Mouse (Mus musculus): ENCODE measurements around the gene Rpa1.
"Not testable (repeated sequence)": the region's sequence is repeated elsewhere in the genome, so short reads cannot be mapped to it uniquely, and the experiment has no call there.

Rpa1 gene

DNA sequence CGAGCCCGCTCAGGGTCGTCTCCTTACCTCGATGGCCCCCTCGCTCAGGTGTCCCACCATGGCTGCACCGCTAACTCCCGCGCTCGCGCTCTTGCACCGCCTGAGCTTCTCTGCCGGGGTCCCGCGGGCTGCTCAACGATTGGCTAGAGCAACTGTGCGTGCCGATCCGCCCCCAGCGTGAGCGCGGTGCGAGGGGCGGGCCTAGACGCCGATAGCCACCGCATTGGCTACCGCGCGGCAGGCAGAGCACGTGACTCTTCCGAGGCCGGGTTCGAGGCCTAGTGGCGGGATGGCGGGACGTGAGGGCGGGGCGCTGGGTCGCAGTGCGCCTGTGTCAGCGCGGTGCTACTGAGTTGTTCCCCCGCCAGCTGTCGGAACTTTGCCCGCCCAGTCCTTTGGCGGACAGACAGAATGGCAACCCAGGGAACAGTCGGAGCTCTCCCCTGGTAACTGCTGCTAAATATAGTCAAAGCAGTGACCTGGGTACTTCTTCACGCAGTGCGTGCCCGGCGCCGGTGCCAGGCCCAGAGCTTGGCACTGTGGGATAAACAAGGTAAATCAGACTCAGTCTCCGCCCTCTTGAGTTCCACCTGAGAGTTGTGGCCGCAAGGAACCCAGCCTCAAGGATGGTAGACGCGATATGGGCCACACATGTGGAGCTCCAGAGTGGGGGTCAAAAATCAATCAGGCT is at the start of gene Rpa1, which contains the start of gene Smyd4:
Gene Rpa1 (minus strand): TSS at position 126 of the 691 bp plus-strand sequence.
Gene Smyd4 (plus strand): TSS at position 235 of the 691 bp plus-strand sequence.
- DNase-seq: peak; percentile 96

DNA sequence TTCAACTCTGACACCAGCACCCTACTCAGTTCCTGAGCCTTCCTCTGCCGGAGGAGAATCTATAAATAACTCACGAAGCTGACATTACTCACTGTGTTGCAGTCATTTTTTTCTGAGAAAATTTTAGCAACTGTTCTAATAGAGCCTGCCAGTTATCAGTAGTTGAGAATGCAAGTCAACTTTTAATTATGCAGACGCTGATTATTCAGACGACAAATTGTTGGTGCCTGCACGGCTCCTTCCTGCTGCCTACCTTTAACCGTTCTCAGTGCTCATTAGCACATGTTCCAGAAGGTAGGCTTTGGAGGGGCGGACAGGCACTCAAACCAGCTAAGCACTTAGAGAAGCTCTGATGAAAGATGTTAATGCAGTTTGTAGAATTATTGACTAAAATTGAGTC is 49.3 kb upstream of the Rpa1 start:
- DNase-seq: no peak

DNA sequence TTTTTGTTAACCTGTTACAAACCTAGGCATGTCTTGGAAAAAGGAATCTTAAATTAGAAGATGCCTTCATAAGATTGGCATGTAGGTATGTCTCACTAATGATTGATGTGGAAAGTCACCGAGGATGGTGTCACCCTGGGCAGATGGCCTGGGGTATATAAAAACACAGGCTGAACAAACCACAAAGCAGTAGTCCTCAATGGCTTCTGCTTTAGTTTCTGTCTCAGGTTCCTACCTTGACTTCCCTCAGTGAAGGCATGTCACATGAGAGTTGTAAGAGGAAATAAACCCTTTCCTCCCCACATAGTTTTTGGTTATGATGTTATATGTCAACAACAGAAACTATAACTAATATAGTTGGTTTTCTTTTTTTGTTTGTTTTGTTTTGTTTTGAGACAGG is 47.5 kb upstream of the Rpa1 start:
- DNase-seq: no peak

DNA sequence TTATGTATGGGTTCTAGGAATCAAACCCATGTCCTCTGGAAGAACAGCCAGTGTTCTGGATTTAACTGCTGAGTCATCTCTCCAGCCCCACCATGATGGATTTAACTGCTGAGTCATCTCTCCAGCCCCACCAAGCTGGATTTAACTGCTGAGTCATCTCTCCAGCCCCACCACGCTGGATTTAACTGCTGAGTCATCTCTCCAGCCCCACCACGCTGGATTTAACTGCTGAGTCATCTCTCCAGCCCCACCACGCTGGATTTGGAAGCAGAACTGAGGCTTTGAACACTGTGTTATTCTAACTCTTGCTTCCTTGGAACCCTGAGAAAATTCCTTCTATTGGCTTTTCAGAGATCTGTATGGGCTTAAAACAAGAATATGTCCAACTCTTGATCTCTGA is 35.4 kb upstream of the Rpa1 start:
- DNase-seq: not testable (repeated sequence)

DNA sequence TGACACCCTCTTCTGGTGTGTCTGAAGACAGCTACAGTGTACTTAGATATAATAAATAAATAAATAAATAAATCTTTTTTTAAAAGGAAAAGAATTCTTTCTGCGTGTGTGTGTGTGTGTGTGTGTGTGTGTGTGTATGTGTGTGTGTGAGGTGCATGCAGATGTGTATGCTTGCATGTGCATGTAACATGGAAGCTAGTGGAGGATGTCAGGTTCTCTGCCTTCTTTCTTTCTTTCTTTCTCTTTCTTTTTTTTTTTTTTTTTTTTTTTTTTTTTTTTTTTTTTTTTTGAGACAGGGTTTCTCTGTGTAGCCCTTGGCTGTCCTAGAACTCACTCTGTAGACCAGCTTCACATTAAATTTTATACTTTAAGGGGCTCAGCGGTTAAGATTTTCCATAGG is 30.7 kb upstream of the Rpa1 start:
- not testable (repeated sequence) for DNase-seq

DNA sequence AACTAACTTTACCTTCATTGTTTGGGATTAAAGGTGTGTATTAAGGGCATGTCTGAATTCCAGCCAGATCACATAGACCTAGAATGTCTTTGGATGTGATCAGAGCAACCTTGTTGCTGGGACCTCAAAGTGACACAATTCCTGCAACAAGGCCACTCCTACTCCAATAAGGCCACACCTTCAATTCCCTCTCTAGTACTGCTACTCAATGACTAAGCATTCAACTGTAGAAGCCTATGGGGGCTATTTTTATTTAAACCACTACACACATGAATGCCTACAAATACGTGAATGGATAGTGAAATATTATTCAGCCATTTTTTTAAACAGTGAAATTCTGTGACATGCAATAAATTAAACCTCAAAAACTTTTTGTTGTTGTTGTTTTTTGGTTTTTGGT is 29.0 kb upstream of the Rpa1 start:
- DNase-seq: no peak

DNA sequence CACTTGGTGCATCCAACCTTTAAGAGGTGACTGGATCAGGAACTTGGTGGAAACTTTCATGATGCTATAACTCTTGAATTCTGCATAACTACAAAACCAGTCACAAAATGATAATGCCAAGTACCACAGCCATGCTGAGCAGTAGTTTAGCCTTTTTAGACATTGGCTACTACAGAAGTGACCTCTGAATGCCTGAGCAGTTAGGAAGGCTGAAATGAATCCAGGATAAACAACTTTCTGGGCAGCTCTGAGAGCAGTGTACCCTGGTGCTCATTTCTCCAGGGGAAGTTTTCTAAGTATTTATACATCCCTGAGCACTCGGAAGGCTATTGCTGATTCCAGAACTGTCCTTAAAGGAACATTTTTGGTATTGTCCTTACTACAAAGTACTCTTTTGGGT is 7.4 kb upstream of the Rpa1 start:
- no peak for DNase-seq

DNA sequence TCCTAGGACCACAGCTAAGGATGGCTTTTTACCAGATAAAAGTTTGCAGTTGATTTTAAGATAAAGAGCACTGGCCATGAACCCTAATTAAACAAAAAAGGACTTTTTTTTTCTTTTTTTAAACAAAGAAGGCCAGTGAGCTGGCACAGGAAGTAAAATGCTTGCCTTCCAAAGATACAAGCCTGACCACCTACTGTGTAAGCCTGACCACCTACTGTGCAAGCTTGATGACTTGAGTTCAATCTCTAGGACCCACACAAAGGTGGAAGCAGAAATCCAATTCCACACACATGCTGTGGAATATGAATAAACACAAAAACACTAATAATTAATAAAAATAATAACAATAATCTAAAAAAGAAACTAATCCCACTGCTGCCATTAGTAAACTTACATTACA is 3.1 kb upstream of the Rpa1 start:
- DNase-seq: no peak

DNA sequence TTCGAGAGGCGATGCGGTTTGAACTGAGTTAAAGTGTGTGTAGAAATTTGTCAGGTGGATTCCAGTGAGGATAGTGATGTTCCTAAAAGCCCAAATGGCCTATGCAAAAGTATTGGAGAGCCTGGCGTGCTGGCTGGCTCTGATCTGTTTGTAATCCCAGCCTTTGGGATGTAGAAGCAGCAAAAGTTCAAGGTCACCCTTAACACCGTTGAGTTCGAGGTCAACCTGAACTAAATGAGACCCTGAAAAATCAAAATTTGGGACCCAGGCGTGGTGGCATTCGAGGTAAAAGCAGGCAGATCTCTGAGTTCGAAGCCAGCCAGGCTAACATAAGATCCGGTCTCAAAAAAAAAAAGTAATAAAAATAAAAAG is 752 bp upstream of the Rpa1 start:
- no peak for DNase-seq

DNA sequence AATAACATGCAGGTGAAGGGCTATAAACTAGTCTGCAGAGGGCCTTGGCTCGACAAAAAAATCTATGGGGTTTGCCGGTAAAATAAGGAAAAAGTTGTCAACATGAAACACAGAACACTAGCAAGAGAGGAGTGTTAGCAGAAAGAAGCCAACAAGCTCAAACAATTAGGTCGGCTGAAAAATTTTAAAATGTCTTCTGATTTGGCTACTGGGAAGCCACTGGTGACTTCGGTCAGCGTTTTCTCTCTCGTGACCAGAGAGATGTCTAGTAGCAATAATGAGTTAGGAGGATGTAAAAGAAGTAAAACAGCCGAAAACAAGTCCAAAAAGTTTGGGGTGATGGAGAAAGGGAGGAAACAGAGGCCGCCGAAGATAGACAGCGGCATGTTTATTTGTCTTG is 528 bp downstream of the Rpa1 start:
- DNase-seq: no peak

DNA sequence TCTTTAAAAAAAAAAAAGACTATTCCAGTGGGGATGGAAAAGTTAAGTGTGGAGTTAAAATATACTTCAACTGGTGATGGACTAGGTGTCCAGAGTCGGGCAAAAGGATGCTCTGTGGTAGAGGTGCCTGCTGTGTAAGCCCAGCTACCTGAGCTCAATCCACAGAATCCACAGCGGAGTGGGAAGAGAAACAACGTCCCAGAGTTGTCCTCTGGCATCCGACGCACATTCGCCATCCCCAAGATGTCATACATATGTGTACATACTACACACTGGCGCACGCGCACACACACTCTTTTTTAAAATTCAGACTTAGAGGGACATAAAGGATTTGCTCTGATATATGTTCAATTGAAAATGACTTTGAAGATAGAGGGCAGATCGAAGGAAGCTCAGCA is 937 bp downstream of the Rpa1 start:
- DNase-seq: no peak

DNA sequence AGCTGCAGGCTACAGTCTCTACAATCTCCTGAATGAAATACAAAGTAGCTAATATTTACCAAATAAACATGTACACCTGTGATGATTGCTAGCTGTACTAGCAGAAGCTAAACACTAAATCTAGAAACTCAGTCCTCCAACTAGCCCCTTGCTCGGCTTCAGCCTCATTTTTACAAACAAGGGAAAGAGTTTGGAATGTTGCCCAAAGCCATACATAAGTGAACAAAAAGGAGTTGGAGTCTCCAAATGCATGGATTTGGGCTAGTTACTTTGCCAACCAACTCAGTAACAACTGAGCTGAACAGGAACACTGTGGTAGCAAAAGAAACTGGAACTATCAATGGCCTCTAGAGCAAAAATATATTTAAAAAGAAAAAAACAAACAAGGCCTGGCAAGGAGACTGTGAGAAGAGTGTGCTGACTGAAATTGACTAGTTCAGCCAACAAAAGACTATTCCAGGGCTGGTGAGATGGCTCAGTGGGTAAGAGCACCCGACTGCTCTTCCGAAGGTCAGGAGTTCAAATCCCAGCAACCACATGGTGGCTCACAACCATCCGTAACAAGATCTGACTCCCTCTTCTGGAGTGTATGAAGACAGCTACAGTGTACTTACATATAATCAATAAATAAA is 1.5 kb downstream of the Rpa1 start:
- DNase-seq: no peak

DNA sequence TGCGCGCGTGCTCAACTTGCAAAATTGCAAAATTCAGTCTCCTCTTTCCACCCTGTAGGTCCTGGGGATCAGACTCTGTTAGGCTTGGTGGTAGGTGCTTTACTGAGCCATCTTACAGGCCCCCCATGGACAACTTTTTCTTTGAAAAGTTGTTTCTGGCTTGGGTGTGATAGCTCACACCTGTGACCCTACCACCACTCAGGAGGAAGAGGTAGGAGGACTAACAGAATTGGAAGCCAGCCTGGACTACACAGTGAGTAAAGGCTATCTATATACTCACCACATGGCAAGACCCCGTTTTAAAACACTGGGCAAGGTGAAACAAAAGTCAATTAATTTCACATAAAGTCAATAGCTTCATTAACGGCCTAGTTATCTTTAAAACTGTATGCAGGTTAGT is 3.4 kb downstream of the Rpa1 start:
- DNase-seq: no peak

DNA sequence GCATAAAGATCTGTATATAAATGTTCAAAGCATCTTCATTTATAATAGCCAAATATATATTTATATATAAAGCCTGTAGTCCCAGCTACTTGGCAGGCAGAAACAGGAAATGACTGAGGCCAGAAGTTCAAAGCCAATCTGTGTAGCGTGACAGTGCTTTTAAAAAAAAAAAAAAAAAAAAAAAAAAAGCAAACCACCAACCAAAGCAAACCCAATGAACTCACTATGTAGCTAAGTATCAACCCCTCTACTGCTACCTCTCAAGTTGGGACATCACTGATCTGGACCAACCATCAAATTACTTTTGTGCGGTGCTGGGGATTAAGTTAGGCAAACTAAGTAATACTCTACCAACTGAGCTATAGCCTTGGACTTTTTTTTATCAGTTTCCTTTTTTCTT is 4.0 kb downstream of the Rpa1 start:
- peak; percentile 43 for DNase-seq

DNA sequence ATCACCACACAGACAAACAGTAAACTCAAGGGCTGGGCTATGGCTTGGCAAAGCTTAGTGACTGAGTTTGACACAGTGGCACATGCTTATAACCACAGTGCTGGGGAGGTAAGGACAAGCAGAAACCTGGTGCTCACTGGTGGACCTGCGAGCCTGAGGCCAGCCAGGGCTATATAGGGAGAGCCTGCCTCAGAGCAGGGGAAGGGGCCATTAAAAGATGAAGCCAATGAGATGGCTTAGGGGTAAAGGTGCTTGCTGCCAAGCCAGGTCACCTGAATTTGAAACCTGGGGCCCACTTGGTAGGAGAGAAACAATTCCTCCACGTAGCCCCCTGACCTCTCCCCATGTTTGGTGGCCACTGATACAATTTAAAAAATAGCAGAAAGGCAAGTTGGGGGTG is 5.0 kb downstream of the Rpa1 start:
- DNase-seq: no peak

DNA sequence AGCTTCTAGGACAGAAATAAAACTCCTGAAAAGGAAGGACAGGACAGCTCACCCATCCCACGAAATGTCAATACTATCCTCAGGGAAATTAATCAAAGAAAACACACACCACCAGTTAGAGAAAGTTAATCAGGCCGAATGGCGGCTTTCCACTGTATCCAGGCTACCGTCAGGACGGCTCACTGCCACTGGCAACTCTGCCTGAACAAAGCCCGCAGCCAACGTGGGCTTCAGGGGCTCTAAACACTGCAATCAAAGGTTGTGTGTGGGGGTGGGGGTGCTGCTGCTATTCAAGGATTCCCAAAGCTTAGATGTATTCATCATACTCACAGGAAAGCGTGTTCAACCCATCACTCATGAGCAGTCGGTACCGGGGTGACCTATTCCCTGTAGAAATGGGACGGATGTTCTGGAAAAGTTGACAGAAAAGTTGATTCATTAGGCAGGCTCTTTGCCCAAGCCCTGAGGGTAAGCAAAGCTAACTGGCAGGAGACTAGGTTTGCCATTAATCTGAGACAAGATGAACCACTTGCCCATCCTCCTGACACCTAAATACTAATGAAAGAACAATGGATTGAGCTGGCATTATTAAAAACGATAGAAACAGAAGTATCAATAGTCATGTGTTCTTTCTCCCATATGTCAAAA is 7.3 kb downstream of the Rpa1 start:
- DNase-seq: no peak

DNA sequence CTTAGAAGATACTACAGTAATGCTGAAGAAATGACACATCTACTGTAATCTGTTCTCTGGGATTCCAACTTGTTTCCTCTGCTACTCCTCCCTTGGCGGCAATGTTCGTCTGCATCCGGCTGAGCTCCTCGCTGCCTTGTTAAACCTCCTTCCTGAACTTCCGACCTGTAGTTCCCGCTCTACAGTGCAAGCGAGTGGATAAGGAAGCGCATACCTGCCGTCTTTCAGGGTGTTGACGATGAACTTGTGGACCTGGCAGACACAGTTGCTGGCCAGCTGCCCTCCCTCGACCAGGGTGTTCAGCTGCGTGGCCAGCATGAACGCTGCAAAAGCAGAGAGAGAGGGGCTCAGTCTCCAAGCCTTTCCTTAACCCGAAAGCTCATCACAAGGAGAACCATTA is 8.0 kb downstream of the Rpa1 start:
- peak; percentile 21 for DNase-seq

DNA sequence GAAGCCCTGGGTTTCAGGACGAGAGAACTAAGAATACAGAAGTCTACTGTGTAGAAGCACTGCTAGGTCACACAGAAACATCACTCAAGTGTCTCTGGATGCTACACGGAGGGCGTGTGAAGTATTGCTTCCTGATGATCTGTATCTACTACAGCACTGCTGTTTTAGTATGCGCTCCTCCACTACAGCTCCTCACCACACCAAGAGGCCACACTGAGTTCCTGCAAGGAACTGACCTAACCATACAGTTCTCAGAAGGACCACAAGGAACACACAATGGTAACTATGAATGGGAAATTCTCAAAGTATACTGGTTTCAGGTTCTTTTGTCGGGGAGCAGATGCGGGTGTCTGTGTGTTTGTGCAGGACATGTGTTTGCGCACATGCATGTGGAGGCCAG is 10.9 kb downstream of the Rpa1 start:
- DNase-seq: peak; percentile 13

DNA sequence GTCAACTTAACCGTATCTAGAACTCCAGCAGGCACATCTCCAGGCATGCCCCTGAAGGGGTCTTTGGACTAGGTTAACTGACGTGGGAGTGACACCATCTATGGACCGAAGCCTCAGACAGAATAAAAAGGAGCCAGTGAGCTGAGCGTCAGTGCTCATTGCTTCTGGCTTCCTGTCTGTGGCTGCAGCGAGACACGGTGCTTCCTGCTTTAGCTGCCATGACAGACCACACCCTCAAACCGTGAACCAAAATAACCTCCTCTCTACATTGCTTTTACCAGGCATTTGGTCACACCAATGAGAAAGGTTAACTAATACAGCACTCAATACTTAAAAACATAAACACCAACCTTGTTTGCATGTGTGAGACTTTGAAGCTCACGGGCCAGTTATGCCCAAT is 11.4 kb downstream of the Rpa1 start:
- peak; percentile 53 for DNase-seq

DNA sequence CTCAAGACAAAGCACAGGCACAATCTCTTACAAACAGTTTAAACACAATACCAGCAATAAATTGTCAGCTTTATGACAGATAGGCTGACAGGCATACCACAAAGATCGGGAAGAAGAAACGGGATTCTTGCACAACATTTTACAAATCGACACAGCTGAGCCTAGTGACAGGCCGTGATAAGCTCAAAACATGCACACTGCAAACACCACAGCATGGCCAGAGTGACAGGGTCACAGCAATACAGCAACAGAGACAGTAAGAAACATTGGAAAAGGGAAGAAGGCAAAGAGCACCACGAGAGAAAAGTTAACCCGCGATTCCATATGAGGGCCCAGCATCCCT is 22.2 kb downstream of the Rpa1 start:
- no peak for DNase-seq

DNA sequence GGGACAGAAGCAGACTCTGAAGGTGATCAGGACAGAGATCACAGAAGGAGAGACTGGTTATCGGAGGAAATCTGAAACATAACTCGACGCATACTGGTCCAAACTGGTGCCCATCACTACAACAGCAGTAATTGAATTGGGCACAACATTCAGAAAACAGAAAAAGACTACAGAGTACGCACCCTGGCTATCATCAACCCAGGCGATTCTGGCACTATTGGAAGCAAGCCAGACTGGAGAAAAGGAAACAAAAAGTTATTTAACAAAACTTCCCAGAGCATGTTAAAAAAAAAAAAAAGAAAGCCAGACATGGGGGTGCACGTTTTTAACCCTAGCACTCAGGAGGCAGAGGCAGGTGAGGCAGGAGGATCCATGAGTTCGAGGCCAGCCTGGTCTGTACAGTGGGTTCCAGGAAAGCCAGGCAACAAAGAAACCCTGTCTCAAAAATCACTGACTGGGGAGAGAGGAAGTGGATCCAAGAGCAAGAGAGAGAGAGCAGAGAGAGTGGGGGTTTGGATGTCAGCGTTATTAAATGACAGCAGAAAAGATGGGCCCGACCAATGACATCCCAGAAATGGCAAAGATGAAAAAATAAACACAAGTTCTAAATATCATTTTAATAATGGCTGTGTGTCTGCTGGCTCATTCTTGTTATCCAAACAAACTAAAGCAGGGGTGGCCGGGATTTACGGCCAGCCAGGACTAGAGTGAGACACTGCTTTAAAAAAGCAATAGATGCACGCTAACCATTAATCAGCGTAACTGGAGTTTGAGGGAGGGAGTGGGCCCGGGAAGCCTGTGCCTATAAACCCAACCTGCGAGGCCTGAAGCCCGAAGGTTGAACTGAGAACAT is 22.8 kb downstream of the Rpa1 start:
- DNase-seq: no peak

DNA sequence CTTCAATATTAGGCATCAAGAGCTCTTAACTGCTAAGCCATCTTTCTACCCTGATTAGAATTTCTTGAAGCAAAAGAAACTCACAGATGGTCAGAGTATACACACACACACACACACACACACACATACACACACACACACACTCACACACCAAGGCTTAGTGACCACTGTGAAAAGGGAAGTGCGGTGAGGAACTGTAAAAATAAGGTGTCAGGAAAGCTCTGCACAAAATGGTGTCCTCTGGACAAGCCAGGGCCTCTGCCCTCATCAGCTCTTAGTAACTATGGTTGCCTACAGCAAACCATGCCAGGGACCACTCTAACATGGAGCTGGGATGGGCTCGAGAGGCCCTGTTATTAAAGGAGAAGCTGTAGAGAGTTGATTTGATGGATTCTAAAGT is 23.7 kb downstream of the Rpa1 start:
- DNase-seq: peak; percentile 13

DNA sequence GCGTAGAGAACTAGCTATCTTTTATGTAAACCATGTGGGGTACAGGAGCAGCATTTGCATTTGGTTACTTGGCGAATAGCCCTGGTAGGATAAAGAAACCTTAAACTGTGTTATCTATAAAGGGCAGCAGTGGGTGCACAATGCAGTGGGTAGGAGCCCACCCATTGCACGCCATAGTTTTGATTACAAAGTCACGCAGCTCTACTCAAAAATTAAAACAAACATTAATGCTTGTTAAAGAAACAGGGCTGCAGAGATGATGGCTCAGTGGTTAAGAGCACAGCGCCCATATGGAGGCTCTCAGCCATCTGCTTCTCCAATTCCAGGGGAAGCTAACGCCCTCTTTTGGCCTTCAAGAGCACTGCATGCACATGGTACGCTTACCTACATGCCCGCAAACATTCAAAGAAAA is 24.8 kb downstream of the Rpa1 start:
- DNase-seq: no peak

DNA sequence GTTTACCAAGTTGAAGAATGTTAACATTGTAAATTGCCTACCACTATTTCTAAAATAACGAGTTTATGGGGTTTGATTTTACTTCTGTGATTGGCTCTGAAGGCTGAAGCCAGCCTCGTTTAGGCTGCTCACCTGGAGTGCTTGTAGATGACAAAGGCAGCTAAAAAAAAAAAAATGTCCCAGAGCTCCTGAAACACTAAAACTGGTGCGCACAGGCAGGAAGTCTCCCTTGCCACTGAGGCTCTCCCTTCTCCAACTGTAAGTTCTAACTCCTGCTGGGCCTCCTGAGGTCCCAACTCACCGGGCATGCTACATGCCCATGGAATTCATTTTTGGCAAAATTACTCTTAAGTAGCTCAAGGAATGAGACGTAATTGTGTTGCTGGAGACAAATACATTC is 28.9 kb downstream of the Rpa1 start:
- no peak for DNase-seq

Data from lung, postnatal 36 days (tissue).